In genomic region chrX:130205243-130205642, GRCm38 (mm10) we compare ENCODE assay signal across 26 mouse cellular contexts.
A peak's percentile ranks its signal among the peaks of the same experiment; 100 is the strongest.
DNase-seq lines count a peak whose midpoint lies in the region; ATAC-seq lines count a peak whose summit lies in the region.
"Had no signal": no experiment of that assay in that cellular context is flagged by ENCODE, and none has a peak within 500 bp of the region (broad histone marks: within the 10 kb centered on the region; RNA-seq: fewer than 3 reads in every experiment).

No protein-coding gene starts in this region.

- no peak overlapping the region for H3K4me3 ChIP-seq in embryonic facial prominence, embryonic 14.5 days (ENCODE audit: low read depth, low read length)
- no peak overlapping the region for H3K4me3 ChIP-seq in embryonic facial prominence, embryonic 10.5 days
- H3K4me3 ChIP-seq: embryonic facial prominence, embryonic 15.5 days; forebrain, embryonic 13.5 days; heart, embryonic 15.5 days; layer of hippocampus, adult 2 months; liver, embryonic 12.5 days had no signal

- WGBS in embryonic facial prominence, embryonic 14.5 days: 59% methylated on average over 2 of the region's 2 CpGs
- 85% methylated on average over 2 of the region's 2 CpGs for WGBS in embryonic facial prominence, embryonic 10.5 days

- H3K9ac ChIP-seq in embryonic facial prominence, embryonic 14.5 days (ENCODE audit: low read depth, low read length): no peak overlapping the region
- H3K9ac ChIP-seq: embryonic facial prominence, embryonic 15.5 days; forebrain, embryonic 13.5 days; heart, embryonic 15.5 days; liver, embryonic 12.5 days had no signal

- no peaks in the 10 kb centered on the region for H3K9me3 ChIP-seq in embryonic facial prominence, embryonic 14.5 days (ENCODE audit: control insufficient read depth, low read length)
- H3K9me3 ChIP-seq in embryonic facial prominence, embryonic 10.5 days: no peaks in the 10 kb centered on the region
- H3K9me3 ChIP-seq: embryonic facial prominence, embryonic 15.5 days; forebrain, embryonic 13.5 days; heart, embryonic 15.5 days; liver, embryonic 12.5 days had no signal

- peak; percentile 7 for DNase-seq in embryonic facial prominence, embryonic 14.5 days (ENCODE audit: low spot score)
- no peak for DNase-seq in embryonic facial prominence, embryonic 10.5 days (ENCODE audit: low spot score)
- DNase-seq in 416B (ENCODE audit: low read depth) (peak; percentile 18), NIH3T3 (ENCODE audit: low read depth) (peak; percentile 4)
- no peak for DNase-seq in thymus, postnatal 14 days
- no peak for DNase-seq in cerebellum, postnatal 25 days
- DNase-seq: adrenal gland, postnatal 25 days; cerebellum, adult 9-11 months; kidney, adult 2 months; kidney, postnatal 36 days; layer of hippocampus, postnatal 36 days; left cerebral cortex, postnatal 4 days; lung, adult 18-20 months; lung, postnatal 10 days; spleen, adult 18-20 months; thymus, postnatal 25 days had no signal

- no peaks in the 10 kb centered on the region for H3K4me1 ChIP-seq in embryonic facial prominence, embryonic 14.5 days (ENCODE audit: control insufficient read depth, insufficient read depth, low read length)
- no peaks in the 10 kb centered on the region for H3K4me1 ChIP-seq in embryonic facial prominence, embryonic 10.5 days
- H3K4me1 ChIP-seq: embryonic facial prominence, embryonic 15.5 days; forebrain, embryonic 13.5 days; heart, embryonic 15.5 days; liver, embryonic 12.5 days had no signal

- ATAC-seq in embryonic facial prominence, embryonic 14.5 days (ENCODE audit: low read depth): no peak
- peak; percentile 44; the same call in 1 of the 2 replicates for ATAC-seq in megakaryocyte-erythroid progenitor cell, adult 5-6 weeks (replicated peaks; ENCODE audit: low FRiP score, low TSS enrichment, poor library complexity, severe bottlenecking)
- ATAC-seq: CD4-positive, CD25-positive, alpha-beta regulatory T cell, adult 4 months; forebrain, embryonic 13.5 days; hindbrain, embryonic 16.5 days; liver, embryonic 12.5 days; midbrain, embryonic 16.5 days had no signal

- H3K27me3 ChIP-seq in embryonic facial prominence, embryonic 14.5 days (replicated peaks; ENCODE audit: control insufficient read depth, insufficient read depth, low read length): no peaks in the 10 kb centered on the region
- H3K27me3 ChIP-seq in embryonic facial prominence, embryonic 10.5 days (replicated peaks; ENCODE audit: low read depth, poor library complexity, severe bottlenecking): no peaks in the 10 kb centered on the region
- H3K27me3 ChIP-seq: embryonic facial prominence, embryonic 15.5 days; forebrain, embryonic 13.5 days; heart, embryonic 15.5 days; liver, embryonic 12.5 days had no signal

- no peak overlapping the region for H3K4me2 ChIP-seq in embryonic facial prominence, embryonic 14.5 days (ENCODE audit: low read depth, low read length)
- H3K4me2 ChIP-seq: embryonic facial prominence, embryonic 15.5 days; forebrain, embryonic 13.5 days; heart, embryonic 15.5 days; liver, embryonic 12.5 days; midbrain, embryonic 11.5 days had no signal

- no peak overlapping the region for H3K27ac ChIP-seq in embryonic facial prominence, embryonic 14.5 days (replicated peaks; ENCODE audit: low read depth, low read length)
- H3K27ac ChIP-seq in embryonic facial prominence, embryonic 10.5 days (replicated peaks): no peak overlapping the region
- H3K27ac ChIP-seq: embryonic facial prominence, embryonic 15.5 days; forebrain, embryonic 13.5 days; heart, embryonic 15.5 days; layer of hippocampus, adult 2 months; liver, embryonic 12.5 days had no signal

- no peaks in the 10 kb centered on the region for H3K36me3 ChIP-seq in embryonic facial prominence, embryonic 14.5 days (ENCODE audit: control insufficient read depth, insufficient read depth, low read length)
- H3K36me3 ChIP-seq in embryonic facial prominence, embryonic 10.5 days (replicated peaks): no peaks in the 10 kb centered on the region
- H3K36me3 ChIP-seq: embryonic facial prominence, embryonic 15.5 days; heart, embryonic 15.5 days; liver, embryonic 12.5 days had no signal

Comparison
In these comparisons a context has a peak if more than half of its experiments do, and no peak if none do; other contexts are left out.
1. DNase-seq: peak in embryonic facial prominence, embryonic 14.5 days (single experiment), 416B (single experiment) and NIH3T3 (single experiment); none in embryonic facial prominence, embryonic 10.5 days (single experiment), thymus, postnatal 14 days (single experiment) and cerebellum, postnatal 25 days (0 of 2).